Mouse (Mus musculus) NIH3T3 (cell line): ENCODE data around the gene Oprm1.
"Not testable (repeated sequence)": the region's sequence is repeated elsewhere in the genome, so short reads cannot be mapped to it uniquely, and the experiment has no call there.

Source experiments
- DNase-seq: peaks from one replicate; pipeline ENCODE4 v3.0.0-alpha.2; 2012; ENCODE audit warnings: low read depth

The Oprm1 gene

DNA sequence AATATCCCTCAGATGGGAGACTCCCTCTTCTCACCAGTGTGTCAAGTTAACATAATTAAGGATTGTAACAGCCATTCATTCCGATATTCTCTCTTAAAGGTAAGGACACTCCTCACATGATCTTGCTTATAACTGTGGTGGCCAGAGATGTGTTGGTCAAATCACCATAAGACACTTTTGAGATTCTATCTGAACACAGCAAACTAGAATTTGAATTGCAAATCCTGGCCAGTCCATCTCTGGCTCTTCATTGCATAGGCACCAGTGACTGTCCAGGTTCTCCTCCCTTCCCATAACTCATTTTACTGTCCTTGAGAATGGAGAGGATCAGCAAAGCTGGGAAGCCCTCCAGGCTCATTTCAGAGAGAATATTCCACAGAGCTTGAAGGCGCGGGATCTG is at the start of gene Oprm1:
Gene Oprm1, plus strand, starts transcription at position 301 of the 400 bp plus-strand sequence.
- no peak for DNase-seq

DNA sequence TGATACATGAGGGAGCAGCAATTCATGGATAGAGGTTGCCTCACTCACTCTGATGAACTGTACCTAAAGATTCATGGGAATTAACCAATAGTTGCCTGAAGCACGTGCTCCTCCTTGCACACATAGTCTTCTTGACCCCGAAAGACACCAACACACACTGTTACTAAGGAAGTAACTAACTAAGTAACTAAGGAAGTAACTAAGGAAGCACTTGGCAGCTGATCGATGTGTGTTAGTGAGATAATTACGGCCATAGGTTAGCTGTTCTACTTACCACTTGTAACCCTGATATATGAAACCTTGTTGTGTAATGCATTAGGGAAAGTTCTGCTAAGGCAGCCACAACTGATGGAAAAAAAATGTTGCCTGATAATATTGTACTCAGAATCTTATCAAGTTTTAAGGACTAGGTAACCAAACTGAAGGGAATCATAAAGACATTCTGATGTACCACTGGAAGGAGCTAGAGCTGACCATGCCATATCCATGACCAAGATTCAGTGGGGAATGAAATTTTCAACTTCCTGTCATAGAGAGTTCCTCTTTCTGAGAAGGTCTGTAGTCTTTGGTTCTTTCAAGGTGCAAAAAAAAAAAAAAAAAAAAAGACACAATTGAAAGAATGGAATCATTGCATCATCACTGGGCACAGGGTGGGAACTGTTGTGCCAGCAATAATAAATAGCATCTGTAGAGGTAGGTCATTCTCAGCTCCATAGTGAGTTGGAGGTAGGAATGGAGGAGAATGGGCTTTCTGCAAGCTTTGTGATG is 40.9 kb upstream of the Oprm1 start:
- no peak for DNase-seq

DNA sequence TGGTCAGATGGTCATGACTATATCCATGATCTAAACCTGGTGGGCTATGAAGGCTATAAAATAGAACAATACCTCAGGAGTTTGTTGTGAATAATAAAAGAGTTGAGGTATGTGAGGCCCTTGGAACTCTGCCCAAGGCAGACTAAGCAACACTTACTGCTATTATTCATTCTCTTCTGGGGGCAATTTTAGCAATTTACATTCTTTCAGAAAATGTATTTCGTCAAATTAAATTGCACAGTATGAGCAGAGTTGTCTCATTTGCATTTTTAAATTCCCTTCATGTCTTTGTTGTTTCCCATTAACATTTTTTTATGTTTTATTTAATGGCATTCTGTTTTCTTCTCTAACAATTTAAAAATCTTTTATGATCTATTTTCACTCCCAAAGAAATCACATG is 34.5 kb upstream of the Oprm1 start:
- no peak for DNase-seq

DNA sequence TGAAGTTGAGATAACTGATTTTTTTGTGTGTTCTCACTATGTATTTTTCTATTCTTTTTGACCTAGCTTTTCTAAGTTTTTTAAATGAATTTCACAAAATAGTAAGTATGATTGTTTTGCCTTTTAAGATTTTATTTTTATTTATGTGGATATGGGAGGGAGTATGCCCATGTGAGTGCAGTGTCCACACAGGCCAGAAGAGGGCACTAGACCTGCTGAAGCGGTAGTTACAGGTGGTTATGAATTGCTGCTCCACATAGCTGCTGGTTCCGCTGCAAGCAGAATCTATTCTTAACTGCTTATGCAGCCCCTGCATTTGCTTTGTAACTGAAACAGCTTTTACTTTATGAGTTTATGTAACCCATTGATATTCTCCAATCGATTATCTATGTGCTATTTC is 29.8 kb upstream of the Oprm1 start:
- DNase-seq, result no peak

DNA sequence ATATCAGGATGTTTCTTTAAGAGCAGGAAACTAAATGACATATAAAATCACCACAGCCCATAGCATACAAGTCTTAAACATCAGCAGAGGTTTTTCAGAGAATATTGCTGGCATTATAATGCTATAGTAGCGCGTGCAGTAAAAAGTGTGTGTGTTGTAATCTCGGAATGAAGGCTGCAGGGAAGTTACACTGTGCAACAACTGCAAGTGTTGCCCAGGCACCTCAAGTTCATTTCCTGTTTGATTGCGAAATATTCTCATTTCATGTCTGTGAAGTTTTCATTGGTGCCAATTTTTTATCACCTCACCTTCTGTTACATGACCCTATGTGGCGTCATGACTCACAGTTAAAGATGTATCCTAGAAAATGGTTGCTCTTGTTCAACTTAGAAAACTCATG is 4.9 kb upstream of the Oprm1 start:
- no peak for DNase-seq

DNA sequence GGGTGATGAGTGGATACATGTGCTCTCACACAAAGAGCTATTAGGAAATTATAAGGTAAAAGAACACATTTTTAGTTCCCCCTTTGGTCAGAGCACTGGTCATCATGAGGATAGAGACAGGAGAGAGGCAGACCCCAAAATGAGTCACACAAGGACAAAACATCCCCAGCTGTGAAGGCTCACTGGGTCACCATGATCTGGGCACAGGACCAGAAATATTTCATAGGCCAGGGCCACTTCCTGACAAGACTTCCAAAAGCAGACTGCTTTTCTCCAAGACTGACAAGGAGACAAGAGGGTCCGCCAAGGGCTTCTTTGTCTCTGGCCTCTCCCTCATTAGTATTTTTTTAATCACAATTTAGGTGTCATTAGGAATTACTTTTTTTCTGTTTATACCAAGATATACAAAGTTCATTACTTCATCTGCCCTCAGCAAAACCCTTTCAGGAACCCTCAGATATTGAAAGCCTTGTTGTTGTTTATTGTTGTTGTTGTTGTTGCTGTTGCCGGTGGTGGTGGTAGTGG is 3.0 kb downstream of the Oprm1 start, which contains the start of gene Gm10945:
Gene Gm10945, minus strand, starts transcription at position 475 of the 525 bp plus-strand sequence.
- no peak for DNase-seq

DNA sequence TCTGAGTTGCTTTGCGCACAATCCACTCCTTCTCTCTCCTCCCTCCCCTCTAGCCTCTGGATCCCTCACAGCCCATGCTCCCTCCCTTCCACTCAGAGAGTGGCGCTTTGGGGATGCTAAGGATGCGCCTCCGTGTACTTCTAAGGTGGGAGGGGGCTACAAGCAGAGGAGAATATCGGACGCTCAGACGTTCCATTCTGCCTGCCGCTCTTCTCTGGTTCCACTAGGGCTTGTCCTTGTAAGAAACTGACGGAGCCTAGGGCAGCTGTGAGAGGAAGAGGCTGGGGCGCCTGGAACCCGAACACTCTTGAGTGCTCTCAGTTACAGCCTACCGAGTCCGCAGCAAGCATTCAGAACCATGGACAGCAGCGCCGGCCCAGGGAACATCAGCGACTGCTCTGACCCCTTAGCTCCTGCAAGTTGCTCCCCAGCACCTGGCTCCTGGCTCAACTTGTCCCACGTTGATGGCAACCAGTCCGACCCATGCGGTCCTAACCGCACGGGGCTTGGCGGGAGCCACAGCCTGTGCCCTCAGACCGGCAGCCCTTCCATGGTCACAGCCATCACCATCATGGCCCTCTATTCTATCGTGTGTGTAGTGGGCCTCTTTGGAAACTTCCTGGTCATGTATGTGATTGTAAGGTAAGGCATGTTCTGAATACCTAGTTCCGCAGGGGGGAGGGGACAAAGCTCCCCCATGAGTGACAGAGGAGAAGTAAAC is 30.4 kb downstream of the Oprm1 start:
- peak; percentile 58 for DNase-seq

DNA sequence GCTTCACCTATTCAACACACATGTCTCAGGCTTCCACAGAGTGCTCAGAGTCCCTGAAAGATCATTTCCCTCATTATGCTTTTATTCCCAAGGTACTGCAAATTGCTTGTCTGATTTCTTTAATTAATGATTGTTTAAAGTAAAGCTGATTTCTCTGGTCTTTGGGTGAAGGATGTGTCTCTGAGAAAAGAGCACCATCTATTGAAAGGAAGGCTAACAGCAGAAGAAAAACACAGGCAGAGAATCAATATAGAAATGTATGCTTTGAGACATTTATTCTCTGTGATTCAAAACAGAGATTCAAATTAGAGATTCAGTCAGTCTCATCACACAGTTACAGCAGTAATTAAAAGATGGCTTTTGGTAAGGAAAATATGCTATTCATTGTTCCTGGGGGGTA is 31.9 kb downstream of the Oprm1 start:
- no peak for DNase-seq

DNA sequence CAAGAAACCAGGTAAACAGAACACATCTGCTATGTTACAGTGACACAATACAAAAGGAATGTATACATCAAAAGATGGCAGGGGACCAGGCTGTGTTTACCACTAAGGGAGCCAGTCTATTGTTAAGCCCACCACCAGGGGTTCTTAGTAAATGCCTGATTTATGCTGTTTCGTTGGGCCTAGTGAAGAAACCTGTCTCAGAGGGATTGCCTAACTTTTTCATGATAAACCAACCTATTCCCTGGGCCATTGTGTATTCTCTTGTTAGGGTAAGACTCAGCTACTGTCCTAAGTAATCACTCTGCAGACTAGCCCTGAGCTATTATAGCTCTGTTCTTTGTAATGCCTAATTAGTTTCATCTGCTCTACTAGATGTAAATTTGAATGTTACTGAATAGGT is 62.3 kb downstream of the Oprm1 start:
- no peak for DNase-seq

DNA sequence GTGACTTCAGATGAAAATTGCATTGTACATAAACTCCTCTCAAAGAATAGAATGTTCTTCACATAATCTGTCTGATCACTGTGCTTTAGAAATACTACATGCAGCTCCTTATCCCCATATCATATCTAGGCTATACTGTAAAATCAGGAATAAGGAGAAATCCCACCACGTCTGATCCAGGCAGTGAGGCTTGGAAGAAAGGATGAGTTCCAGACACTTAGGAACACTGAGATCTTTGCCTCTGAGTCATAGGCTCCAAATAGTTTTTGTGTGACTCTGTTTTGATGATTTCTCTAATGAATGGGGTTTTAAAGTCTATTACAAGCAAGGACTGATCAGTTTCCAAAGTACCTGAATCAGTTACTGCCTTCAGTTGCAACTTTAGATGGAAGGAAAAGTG is 83.9 kb downstream of the Oprm1 start:
- DNase-seq, result no peak

DNA sequence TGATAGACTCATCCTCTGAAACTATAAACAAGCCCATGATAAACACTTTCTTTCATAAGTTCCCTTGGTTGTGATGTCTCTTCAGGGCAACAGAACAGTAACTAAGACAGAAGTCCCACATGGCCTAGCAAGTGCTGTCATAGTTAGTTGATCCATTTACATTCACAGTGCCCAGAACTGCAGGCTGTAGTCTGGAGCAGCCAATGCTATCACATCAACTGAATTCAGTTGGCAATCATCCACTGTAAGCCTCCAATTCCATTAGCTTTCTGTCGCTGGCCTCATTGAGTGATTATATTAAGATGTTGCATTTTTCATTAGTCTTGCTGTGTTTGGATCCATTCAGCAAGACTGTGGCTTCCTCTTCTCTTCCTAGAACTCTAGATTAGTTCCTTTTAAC is 88.0 kb downstream of the Oprm1 start:
- no peak for DNase-seq

DNA sequence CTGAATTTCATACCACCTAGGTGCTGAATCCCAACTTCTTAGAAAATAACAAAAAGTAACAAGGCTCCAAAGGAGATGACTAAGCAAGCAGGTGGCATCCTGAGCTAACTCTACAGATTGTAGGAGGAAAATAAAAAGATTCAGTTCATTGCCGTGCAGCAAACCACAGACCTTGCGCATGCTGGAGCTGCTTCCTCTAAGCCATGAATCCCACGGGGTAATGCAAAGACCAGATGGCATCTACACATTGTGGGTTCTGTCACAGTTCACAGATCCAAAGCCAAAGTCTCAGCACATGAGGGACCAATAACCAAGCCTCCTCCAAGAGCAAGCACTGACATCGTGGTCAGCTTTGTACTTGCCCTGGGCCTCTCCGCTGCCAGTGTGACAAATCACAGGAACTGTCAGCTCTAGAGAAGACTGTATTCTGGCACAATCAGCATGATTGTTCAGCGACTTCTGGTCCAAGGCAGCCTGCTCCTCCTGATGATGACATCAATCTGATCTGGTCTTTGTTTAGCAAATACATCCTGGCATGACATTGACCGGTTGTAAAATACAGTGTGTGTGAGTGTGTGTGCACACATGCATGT is 90.0 kb downstream of the Oprm1 start:
- no peak for DNase-seq

DNA sequence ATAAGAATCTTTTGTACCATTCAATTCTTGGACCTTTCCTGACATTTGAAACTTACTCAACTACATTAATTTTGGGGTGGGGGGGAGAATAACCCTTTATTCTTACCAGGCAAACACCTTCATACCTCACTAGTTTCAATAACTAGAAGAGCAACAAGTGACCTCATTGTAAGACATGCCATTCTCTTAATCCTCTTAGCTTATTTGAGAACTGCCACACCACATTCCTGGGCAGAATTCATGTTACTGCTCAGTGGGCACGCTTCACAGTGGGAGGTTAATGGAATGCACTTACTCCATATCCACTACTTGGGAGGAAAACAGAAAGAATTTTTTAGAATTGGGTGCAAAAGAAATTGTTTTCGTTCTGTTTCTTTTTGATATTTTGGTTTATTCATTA is 90.5 kb downstream of the Oprm1 start:
- DNase-seq, result no peak

DNA sequence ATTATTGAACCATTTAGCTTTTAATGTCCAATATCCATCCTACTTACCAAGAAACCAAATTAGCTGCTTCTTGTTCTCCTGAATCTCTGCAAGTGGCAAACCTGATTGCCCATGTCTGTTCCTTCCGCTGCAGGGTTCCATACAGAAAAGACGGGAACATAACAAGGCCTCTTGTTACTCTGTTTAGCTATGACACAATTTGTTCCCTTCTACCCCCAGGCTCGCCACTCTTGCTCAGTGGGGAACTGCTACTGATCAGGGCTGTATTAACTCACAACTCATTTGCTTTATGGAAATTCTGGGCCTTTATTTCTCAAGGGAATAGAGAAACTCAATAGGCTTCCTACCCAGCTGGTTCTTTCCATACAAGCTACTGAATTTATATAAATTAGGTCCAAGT is 97.5 kb downstream of the Oprm1 start:
- no peak for DNase-seq

DNA sequence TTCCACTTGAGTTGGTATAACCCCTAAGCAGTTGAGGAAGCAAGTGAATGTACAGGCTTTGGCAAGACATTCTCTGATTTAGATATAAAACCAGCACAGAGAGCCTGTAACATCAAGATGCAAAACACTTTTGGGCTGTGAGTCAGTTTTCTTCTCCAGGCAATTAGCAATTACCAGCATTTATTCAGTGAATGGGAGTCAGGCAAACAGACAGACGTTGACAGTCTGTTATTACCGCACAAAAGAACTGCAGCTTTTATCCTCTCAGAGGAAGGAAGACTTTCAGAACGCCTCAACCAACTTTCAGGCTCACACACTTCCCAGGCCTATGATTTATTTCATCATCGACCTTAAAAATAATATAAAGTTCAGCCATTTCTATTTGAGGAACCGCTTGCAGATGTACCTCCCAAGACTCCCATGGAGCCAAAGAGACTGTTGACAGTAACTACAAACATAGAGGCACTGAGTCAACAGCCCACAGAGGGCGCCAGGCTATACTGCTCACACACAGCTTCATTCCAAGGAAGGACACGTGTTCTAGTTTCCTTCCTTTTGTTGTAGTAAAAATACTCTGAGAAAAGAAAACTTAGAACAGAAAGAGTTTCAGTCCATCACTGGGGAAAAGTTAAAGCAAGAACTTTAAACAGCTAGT is 113.2 kb downstream of the Oprm1 start:
- no peak for DNase-seq

DNA sequence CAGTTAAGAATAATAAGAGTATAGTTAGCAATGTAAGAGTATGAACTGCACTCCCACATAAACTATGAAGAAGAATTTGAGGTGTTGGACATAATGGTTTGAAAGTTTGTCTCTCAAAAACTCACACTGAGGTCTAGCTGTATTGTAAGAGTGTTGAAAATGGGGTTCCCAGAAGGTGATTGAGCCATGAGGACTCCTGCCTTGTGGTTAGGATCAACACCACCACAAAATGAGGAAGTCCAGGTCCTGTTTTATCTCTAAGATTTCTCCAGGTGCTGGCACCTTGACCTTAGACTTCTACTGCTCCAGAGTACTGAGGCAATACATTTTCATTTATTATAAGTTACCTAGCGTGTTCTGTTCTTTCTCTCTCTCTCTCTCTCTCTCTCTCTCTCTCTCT is 115.6 kb downstream of the Oprm1 start:
- DNase-seq, result no peak

DNA sequence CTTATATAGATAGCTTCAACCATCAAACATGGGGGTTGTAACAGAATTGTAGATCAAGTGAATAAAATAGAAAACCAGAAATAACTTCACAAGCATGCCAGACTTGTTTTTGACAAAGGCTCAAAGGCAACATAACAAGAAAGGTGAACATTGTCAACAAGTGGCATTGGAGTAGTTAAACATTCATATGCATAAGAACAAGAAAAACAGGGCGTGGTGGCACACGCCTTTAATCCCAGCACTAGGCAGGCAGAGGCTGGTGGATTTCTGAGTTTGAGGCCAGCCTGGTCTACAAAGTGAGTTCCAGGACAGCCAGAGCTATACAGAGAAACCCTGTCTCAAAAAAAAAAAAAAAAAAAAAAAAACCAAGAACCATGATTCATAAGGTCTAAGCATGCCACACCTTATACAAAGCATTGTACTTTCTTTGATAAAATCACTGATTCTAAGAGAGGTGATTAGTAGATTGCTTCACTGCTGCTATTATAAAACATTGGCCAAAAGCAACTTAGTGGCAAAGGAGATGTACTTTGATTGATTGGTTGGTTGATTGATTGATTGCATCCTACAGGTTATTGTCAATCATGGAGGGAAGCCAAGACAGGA is 120.1 kb downstream of the Oprm1 start:
- no peak for DNase-seq

DNA sequence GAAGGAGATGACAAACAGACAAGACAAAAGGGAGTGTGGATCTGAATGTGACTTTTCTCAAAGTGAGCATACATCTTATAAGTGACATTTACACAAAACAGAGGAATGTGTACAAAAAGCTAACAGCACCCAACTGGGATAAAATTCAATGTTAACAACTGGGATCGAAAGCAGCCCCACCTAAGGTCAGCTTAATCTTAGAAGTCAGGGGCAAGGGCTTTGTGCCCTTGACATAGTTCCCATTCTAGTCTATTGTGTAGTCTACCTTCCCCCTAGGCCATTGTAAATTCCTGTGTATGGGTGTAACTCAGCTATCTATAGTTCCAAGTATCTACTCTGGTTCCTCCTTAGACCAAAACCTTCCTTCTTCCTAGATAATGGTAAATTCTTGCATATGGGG is 123.7 kb downstream of the Oprm1 start:
- not testable (repeated sequence) for DNase-seq

DNA sequence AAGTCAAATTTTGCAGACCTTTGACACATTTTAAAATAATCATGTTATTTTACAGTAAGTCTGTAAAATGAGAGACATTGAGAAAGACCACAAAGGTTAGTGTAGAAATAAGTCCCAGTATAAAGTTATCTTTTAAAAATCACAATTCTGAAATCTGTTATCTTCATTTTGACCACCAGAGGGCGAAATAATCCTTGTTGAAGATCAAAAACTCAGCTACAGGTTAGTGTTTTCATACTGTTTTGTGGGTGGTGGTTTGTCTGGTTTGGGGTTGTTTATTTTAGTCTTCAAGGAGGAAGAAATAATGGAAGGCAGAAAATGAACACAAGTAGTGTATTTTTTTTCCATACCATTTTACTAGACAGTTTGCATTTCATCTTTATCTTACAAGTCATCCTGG is 127.2 kb downstream of the Oprm1 start:
- DNase-seq, result peak; percentile 74

DNA sequence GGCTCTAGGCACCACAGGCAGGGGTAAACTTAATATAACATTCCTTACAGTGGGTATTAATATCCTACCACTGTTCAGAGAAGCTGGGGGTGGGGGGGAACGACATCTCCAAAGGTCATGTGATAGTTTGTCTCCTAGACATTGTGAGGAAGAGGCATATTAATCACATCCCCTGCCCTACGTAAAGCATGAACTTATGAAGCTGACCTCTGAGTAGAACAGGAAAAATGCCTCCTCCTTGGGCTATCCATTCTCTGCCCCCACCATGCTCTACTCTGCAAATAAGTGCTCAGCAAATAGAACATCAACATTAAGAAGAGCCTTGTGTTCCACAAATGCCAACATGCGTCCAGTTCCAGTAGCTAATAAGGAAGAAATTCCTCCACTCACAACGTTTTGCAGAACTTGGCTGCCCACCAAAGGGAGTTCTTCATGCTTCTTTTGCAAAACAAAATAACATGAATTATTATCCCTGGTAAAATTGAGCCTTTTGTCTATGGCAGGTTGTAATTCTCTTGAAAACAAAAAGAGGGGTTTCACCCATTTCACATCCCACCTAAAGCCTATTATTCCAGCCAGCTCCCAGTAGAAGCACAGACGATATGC is 131.4 kb downstream of the Oprm1 start:
- DNase-seq, result no peak

DNA sequence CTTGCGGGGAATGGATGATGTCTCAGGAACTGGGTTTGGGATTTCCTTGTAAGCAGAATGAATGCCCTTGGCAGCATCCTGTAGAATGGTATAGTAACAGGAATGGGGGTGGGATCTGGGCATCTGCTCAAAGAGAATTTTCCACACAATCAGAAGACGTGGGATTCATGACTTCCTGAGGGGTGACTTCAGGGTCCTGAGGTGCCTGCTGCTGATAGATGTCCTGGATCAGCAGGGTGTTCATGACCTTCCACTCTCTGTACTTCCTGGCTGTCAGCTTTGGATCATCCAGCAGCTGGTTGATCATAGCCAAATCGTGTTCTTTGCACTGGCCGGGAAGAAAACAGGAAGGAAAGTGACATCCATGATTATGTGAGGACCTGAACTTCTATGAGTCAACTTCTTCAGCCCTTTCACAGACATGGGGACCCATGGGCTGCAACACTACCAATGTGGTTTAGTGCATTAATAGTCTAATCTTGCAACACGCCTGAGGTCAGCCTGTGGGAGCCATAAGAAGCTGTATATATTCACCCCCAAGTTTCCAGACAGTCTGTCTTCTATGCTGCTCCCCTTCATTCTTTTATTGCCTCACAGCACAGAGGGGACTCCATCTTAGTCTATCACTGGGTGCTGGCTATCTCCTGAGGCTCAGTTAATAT is 132.2 kb downstream of the Oprm1 start:
- DNase-seq, result no peak
